Mouse (Mus musculus) kidney, adult 2 months (tissue): ENCODE measurements at regions not wholly inside any gene's neighbourhood (a gene's known extent, or its start where the extent isn't known, plus 50 kb on each side); places are given as distances from the start of the nearest gene placed in this dataset.

Experiments used
- CTCF ChIP-seq: fragments of 200-500 bp; conservative IDR thresholded peaks from 2 replicates; pipeline ENCODE4 v1.5.1; 2011; ENCODE audit warnings: low read depth, mild to moderate bottlenecking, control low read depth, low read length, moderate library complexity, mixed read lengths; ENCODE audit not compliant: insufficient read depth, insufficient read length
- POLR2A ChIP-seq: fragments of 200-500 bp; IDR thresholded peaks from one replicate; pipeline ENCODE4 v1.6.1; 2011; ENCODE audit warnings: low read depth, low read length, control low read depth

GRCm38 (mm10) chr10:120284785-120285184 is 57.9 kb downstream of the Llph start:
- no peak for TF ChIP-seq POLR2A
- no peak for TF ChIP-seq CTCF
